Mouse (Mus musculus): ENCODE measurements around the gene Tnip1. TPM values are rescaled to one million over a fixed set of nuclear protein-coding genes. Genes with fewer than 3 reads are reported as not detected.
A peak's percentile ranks its signal among the peaks of the same experiment; 100 is the strongest.

Tnip1 gene
- total RNA-seq (2021) = 10 to 100 TPM; 66.4 to 76.0 TPM
- long read RNA-seq, experiment 1, transcript Tnip1-206 (18 exons, 2,834 nt) = major isoform, 7 of 48 reads
- long read RNA-seq, experiment 1, partial matches to known transcripts = 8 of 48 reads
- long read RNA-seq, experiment 1, other reads (novel, unspliced or antisense) = 32 of 48 reads
- long read RNA-seq, experiment 2, transcript Tnip1-206 (18 exons, 2,834 nt) = major isoform, 6 of 27 reads
- long read RNA-seq, experiment 2, partial matches to known transcripts = 5 of 27 reads
- long read RNA-seq, experiment 2, other reads (novel, unspliced or antisense) = 15 of 27 reads

DNA sequence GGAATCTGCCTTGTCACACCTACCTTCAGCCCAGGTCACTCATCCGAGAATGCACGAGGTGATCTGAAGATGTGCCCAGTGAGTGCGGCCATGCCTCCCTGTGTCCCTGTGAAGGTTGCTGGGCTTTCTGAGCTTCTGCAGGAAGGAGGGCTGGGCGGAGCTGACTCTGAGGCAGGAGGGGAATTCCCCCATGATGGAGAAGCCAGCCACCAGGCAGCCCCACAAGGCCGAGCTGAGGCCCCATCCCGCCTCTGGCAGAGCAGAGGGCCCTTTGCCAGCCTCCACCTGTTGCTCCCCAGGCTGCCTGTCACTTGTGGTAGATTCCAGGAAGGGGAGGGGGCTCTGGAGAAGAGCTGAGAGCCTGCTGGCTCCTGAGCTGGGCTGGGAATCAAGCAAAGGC, at the start of gene Tnip1:
Gene Tnip1 (minus strand): TSS at position 108 of the 400 bp plus-strand sequence.
- peak; percentile 71 to 77 for DNase-seq

DNA sequence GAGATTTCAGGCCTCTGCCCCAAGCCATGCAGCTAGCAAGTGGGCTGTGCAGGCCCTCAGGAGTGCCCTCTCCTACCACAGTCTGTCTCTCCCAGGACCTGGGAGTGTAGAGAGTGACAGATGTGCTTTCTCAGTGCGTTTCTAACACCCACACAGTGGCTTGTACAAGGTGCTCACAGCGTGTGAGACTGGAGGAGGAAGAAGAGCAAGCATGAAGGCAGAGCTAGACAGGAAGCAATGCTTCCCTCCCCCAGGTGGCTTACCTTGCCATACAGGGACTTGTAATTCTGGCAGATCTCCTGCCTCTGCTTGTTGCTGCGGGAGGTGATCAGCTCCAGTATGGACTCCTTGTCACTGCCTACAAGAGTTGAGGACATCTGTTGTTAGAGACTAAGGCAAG, 48.7 kb upstream of the Tnip1 start:
- no peak for DNase-seq

DNA sequence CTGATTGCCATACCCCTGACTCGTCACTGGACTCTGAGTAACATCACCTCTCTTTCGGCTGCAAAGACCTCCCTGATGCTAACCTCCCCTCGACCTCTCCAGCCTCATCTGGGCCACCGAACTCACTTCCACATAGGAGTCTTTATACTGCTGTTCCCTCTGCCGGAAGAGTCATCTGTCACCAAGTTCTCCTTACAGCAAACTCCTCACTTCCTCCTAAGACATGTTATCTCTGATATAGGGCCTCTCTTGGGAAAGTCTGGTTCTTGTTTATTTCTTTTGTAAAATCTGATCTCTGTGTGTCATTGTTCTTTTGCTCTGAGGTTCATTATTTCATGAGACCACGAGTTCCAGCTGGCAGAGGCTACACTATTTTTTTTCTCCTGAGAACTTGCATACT, 45.5 kb upstream of the Tnip1 start:
- DNase-seq = no peak

DNA sequence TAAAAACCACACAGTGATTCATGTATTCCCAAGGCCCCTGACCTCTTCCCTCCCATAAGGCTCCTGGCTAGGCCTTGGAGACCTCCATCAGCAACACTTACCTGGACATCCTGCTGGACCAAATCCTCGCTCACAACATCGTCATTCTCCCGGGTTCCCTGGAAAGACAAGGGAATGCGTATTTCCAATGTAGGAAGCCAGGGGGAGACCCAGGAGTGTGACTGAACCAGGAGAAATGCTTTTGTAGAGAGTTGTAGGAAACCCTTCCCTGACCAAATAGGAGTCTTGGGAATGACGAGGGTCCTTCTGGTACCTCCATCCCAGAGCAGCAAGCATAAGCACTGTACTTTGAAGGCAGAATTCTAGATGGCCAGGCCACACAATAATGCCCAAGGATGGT, 43.0 kb upstream of the Tnip1 start:
- DNase-seq = no peak

DNA sequence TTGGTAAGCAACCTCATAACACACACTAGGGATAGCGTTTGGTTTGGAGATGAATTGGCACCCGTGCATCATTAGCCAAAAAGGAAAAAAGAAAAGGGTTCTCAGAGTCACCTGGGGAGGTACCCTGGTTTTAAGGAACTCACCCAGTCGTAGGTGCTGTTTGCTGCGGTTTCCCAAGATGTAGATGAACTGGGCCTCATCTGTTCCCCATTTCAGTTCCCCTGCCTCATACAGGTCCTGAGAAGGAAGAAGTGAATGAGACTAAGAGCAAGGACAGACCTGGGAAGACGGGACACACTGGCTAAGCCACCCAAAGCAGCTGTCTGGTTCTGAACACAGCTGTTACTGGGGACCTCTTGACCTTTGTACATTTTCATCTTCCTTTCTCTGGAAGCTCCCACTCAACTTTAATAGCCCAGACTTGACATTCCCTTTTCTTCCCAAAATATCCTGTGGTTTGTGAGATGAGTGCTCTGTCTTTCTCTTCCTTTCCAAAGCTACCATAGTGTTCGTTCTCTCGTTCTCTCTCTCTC, 42.3 kb upstream of the Tnip1 start:
- no peak for DNase-seq

DNA sequence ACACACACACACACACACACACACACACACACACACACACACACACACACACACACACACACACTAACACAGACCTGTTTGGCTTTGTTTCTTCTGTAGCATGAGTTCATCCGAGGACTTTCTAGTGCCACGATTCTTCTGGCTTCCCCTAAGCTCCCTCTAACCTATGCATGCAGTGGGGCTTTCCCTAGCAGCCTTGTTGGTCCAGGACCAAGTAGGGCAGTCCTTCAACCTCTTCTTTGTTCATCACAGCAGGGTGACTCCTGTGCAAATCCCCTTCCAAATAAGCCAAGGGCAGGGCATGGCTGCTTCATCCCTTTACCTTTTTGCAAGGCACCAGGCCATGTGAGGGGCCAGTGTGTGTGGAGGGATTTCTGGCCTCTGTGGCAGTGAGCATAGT, 36.0 kb upstream of the Tnip1 start:
- DNase-seq = peak in 1 of 2 experiments; percentile 13

DNA sequence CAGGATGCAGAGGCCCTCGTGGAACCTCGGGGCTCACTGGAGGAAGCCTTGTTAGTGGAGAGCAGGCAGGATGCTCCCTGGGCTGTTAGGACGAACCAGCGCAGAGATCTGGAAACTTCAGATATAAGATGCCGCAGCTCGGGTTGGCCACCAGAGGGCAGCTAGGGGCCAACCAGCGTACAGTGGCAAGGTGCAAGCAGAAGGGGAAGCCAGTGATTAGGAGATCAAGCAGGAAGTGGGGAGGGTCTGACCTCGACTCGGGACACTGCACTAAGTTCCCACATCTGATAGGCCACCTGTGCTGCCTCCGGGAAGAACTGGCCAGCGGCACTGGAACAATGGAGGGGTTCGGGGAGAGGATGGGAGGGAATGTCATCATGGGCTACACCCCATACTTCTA, 35.6 kb upstream of the Tnip1 start:
- peak; percentile 63 to 76 for DNase-seq

DNA sequence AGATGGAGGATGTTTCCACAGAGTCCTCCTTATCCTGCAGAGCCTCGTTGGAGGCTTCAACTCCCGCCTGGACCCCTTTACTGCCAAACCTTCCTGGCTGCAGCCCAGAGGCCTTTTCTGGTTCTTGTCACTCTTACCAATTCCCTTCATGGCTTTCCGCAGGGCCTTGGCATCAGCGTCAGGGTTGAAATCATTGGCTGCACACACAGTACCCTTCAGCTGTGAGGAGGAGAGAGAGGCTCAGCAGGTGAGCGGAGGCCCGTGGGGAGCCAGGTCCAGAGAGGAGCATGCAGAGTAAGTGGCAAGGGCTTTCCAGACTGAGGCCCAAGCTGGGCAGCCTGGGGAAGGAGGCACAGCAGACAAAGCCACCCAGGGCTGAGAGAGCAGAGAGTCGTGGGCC, 33.5 kb upstream of the Tnip1 start:
- no peak for DNase-seq

DNA sequence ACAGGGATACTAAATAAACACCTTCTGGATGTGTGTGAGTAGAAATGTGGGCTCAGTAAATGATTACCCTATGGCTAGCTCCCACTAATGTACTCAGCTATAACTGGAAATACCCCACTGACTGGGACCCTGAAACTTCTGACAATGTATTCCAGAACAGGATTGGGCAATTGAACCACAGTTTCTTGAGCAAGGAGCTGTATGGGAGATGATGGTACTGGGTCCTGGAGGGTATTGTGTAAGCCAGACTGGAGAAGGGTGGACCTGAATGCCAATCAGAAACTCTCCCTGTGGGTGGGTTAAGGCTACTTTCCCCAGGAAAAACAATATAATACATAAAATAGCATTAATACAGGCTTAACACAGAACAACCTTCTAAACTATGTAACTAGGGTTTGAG, 27.2 kb upstream of the Tnip1 start:
- no peak for DNase-seq

DNA sequence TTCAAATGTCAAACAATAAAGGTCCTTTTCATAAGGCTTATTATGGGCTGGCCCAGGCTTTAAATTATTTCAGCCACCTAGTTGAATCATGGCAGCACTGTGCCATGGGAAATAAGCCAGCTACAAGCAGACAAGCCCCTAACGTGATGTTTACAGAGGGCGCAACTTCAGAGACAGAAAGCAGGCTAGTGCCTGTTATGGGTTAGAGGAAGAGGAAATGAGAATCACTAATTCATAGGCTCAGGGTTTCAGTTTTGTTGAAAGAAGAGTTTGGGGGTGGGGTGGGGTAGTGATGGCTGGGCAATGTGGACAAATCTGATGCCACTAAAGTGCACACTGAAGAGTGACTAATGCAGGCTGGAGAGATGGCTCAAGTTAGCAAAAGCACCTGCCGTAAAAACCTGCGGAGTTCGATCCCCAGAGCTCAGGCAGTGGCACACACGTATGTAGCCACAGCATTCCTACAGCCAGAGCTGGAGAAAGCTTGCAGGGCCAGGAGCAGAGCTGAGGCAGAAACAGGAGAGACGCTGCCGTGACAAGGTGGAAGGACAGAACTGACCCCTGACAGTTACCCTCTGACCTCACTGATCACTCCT, 26.1 kb upstream of the Tnip1 start:
- no peak for DNase-seq

GRCm38 (mm10) chr11:54987974-54988373, 25.3 kb upstream of the Tnip1 start:
- DNase-seq = peak; percentile 25 to 28

- DNase-seq = no peak
Observed at GRCm38 (mm10) chr11:54985086-54985485, 22.4 kb upstream of the Tnip1 start.

DNA sequence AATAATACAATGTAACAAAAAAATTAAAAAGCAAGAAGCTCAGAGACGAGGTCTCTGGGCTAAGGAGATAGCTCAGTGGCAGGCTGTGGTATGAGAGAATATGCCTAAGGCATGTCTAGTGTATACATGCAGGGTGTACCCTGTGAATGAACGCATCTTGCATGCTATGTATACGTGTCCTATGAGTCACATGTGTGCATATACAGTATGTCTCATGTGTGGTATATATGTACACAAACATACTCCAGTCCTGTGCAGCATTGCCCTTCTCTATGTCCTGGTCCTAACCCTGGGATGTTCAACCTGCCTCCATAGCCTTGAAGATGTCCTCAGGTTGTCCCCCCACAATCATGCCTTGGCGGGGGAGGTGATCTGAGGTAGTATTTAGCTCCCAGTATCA, 21.9 kb upstream of the Tnip1 start:
- DNase-seq = no peak

DNA sequence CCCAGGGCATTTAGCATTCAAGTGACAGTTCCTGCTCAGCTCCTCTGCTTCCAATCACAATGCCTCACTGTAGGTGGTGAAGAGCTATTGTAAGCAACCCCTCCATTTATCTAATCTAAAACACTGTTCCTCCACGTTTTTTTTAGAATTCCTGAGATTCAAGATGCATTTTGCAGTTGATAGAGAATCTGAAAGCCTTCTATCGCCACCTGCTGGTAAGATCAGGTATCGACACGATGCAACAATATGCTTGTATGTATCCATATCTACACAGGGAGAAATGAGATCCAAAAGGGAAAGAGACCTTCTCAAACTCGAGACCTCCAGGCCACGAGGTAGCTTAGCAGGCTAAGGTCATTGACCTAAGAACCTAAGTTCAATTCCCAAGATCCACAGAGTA, 21.4 kb upstream of the Tnip1 start:
- peak; percentile 75 to 76 for DNase-seq

DNA sequence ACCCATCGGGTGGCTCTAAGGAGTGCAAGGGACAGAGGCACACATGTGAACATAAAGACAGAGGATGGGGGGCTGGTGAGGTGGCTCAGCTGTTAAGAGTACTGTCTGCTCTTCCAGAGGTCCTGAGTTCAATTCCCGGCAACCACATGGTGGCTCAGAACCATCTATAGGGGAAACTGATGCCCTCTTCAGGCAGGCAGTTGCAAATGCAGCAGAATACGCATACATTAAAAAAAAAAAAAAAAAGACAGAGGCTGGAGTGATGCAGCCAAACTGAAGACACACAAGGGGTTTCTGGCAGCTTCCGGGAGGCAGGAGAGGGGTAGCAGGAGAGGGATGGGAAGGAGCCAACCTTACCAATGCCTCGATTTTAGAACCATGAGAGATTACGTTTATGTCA, 19.8 kb upstream of the Tnip1 start:
- DNase-seq = no peak

- no peak for DNase-seq
Observed at GRCm38 (mm10) chr11:54981630-54982029, 18.9 kb upstream of the Tnip1 start.

DNA sequence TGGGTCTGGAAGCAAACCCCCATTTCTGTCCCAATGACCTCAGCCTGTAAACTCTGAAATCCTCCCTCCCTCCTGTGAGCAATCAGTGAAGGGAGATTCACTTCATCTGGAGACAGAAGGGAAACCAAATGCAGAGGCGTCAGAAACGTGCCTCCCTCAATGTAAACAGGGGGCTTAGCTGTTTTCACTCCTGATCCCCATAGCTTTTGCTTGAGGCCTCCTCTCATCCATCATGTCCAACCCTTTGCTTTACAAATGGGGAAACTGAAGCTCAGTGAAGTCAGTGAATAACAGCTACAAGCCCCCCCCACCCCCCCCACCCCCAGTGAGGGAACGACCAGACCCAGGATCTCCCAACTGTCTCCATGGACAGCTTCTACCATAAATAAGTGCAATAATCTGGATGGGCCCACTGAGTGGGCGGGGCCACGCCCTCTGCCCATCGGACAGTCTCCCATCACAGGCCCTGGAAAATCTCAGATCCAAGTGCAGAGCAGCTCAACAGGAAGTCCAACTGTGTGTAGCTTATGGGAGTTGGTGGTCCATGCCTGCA, 14.7 kb upstream of the Tnip1 start:
- DNase-seq = no peak

GRCm38 (mm10) chr11:54976351-54976750, 13.6 kb upstream of the Tnip1 start:
- no peak for DNase-seq

GRCm38 (mm10) chr11:54975756-54976155, 13.0 kb upstream of the Tnip1 start:
- no peak for DNase-seq

GRCm38 (mm10) chr11:54975340-54975739, 12.6 kb upstream of the Tnip1 start:
- DNase-seq = no peak

DNA sequence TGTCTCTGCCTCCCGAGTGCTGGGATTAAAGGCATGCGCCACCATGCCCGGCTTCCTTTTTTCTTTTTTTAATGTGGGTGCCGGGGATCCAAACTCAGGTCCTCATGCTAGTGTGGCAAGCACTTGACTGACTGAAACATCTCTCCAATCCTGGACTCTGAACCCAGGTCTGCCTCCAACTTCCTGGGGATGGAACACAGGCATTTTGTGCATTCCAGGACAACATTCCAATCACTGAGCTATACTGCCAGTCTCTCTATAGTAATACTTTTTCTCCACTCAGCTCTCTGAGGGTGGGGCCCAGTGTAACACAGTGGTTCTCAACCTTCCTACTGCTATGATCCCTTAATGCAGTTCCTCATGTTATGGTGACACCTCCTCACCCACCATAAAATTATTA, 11.9 kb upstream of the Tnip1 start:
- DNase-seq = no peak

- peak; percentile 48 to 78 for DNase-seq
Observed at GRCm38 (mm10) chr11:54973481-54974212, 10.9 kb upstream of the Tnip1 start.

GRCm38 (mm10) chr11:54972789-54973188, 10.1 kb upstream of the Tnip1 start:
- no peak for DNase-seq
